Mouse (Mus musculus) lung, postnatal 0 days (tissue): ENCODE data around the gene Abcf2.

Experiments used
- CTCF ChIP-seq: IDR thresholded peaks from 2 replicates; pipeline ENCODE4 v1.5.1; 2016; ENCODE audit warnings: antibody characterized with exemption, mild to moderate bottlenecking
- EP300 ChIP-seq: IDR thresholded peaks from 2 replicates; pipeline ENCODE4 v1.6.1; 2016; ENCODE audit warnings: antibody characterized with exemption, mild to moderate bottlenecking, control low read depth

DNA sequence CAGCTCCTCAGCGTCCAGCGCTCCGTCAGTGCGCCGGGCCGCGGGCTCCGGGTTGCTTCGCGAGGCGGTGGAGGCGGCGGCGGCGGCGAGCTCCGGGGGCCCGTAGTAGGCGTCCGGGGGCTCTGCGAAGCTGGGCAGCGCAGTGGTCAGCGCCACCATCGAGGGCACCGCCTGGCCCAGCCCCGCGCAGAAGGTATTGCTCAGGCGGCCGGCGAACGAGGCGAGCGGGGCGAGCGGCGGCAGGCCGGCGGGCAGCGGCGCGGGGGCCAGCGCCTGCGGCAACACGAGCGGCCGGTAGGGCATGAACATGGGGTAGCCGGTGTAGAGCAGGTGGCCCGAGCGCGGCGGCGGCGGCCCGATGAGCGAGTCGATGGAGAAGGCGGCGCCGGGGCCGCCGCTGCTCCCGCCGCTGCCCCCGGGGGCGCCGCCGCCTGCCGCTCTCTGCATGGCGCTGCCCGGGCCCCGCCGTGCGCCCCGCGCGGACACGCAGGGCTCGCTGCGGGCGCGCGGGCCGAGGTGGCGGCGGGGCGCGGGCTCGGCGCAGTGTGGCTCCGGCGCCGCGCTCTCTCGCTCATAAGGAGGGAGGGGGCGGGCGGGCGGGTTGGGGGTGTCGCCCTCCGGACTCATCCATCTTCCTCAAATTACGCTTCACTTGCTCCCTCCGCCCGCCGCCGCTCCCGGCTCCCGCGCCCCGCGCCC is 50.9 kb downstream of the Abcf2 start:
- no peak for TF ChIP-seq CTCF
- no peak for TF ChIP-seq EP300
